Mouse (Mus musculus): Measurements from ENCODE around the gene Sestd1. TPM values are rescaled to one million over a fixed set of nuclear protein-coding genes. Genes with fewer than 3 reads are reported as not detected.

The Sestd1 gene
- total and polyA plus RNA-seq, 2 experiments from 2014 or later: 28.1 to 59.9 TPM

DNA sequence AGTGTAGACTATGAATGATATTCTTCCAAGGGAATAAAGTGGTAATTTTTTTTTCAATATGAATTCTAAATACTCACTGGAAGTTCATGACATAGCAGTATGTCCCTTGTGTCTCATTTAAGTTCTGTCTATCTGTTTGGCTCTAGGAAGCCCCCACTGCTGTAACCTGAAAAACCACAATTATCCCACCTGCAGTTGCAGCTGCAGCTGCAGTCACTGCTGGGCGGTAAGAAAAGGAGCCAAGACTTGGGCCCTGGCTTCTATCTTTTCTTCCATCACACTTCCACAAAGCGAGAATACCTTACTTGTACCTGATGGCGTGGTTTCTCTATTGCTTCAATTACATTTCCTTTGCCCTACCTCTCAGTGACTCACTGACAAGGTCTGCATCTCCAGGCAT, 92.9 kb downstream of the Sestd1 start:
- H3K4me1 ChIP-seq (ENCODE audit: insufficient read depth): no peaks in the 10 kb centered on the region
- no peak overlapping the region for H3K27ac ChIP-seq (ENCODE audit: low read depth, low read length)
- no peak overlapping the region for H3K9ac ChIP-seq
- ATAC-seq (no peak), DNase-seq (no peak)
- no peak overlapping the region for H3K4me3 ChIP-seq (ENCODE audit: low read depth, low read length)
- H3K4me2 ChIP-seq (ENCODE audit: low read depth): no peak overlapping the region
- peaks cover 49% of the 10 kb centered on the region for H3K36me3 ChIP-seq (ENCODE audit: insufficient read depth)
- TF ChIP-seq CTCF (IDR thresholded peaks at IDR 0.05; ENCODE audit: low read depth): no peak
- H3K9me3 ChIP-seq (ENCODE audit: low read length): no peaks in the 10 kb centered on the region
- 90% methylated on average over 3 of the region's 3 CpGs for WGBS
- H3K27me3 ChIP-seq (ENCODE audit: insufficient read depth, low read length): no peaks in the 10 kb centered on the region

DNA sequence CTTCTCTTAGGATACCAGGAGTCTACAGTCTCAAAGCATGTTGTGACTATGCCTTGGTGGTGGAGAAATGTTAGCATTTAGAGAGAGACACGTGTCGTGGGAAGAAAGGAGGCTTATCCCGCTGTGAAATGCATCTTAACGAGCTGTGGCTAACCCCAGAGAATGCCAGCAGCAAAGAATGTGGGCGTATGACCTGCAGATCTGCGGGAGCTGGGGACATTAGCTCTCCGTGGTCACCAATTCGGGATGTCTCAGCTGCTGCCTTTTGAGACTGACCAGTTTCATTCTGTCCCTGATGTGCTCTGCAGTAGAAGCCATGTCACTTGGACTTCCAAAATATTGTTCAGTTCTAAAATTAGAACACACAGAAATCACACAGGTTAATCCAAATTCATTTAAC, 93.5 kb downstream of the Sestd1 start:
- no peak overlapping the region for H3K9ac ChIP-seq
- H3K9me3 ChIP-seq (ENCODE audit: low read length): no peaks in the 10 kb centered on the region
- 35% methylated on average over 8 of the region's 8 CpGs for WGBS
- H3K4me1 ChIP-seq (ENCODE audit: insufficient read depth): no peaks in the 10 kb centered on the region
- H3K36me3 ChIP-seq (ENCODE audit: insufficient read depth): peaks cover 45% of the 10 kb centered on the region
- no peak overlapping the region for H3K27ac ChIP-seq (ENCODE audit: low read depth, low read length)
- no peak overlapping the region for H3K4me2 ChIP-seq (ENCODE audit: low read depth)
- TF ChIP-seq CTCF (IDR thresholded peaks at IDR 0.05; ENCODE audit: low read depth): no peak
- DNase-seq (no peak), ATAC-seq (no peak)
- H3K4me3 ChIP-seq (ENCODE audit: low read depth, low read length): no peak overlapping the region
- H3K27me3 ChIP-seq (ENCODE audit: insufficient read depth, low read length): no peaks in the 10 kb centered on the region

DNA sequence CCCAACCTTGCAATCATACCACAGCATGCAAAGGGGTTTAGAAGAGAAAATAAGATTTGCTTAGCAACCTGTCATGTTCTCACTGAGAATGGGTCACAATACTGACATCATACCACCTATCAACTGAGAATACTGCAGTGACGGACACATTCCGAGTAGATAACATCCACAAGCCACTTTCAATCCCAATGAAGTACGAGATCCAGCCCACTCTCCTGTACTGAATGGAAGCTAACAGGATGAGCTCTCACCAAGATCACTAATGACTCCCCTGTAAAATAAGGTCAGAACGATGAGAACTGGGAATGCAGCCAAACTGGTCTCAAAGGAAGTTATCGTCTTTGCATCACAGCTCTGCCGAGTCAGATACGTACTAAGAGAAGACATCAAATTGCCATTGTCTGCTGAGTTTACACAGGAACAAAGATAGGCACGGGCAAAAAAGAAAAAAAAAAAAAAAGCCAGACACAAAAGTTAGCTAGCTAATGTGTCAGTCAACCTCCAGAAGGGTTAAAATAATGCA, 96.3 kb downstream of the Sestd1 start:
- H3K27ac ChIP-seq (ENCODE audit: low read depth, low read length): no peak overlapping the region; the same call in 1 of the 2 replicates
- no peak for DNase-seq
- TF ChIP-seq CTCF (IDR thresholded peaks at IDR 0.05; ENCODE audit: low read depth): no peak
- H3K4me3 ChIP-seq (ENCODE audit: low read depth, low read length): no peak overlapping the region
- H3K9me3 ChIP-seq (ENCODE audit: low read length): no peaks in the 10 kb centered on the region
- WGBS: 35% methylated on average over 8 of the region's 8 CpGs
- no peaks in the 10 kb centered on the region for H3K27me3 ChIP-seq (ENCODE audit: insufficient read depth, low read length)
- H3K9ac ChIP-seq: no peak overlapping the region
- H3K4me1 ChIP-seq (ENCODE audit: insufficient read depth): no peaks in the 10 kb centered on the region
- H3K4me2 ChIP-seq (ENCODE audit: low read depth): no peak overlapping the region
- H3K36me3 ChIP-seq (ENCODE audit: insufficient read depth): peaks cover 29% of the 10 kb centered on the region
- ATAC-seq: peak; percentile 16

DNA sequence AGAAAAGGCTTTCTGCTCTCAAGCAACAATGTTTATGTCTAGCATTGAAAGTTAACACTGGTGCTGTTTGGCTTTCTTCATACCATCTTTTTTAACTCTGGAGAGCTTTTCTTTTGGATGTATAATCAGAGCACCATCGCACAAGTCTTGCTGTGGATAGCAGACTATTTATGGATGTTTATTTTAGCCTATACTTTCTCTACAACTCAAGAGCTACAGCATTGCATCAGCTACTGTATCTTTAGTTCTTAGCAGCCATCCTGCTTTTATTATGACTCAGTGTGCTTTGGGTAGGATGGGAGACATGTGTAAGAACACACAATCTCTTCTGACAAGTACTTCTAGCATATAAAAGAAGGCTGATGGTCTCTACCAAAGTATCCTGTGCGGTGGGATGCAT, 96.7 kb downstream of the Sestd1 start:
- H3K27ac ChIP-seq (ENCODE audit: low read depth, low read length): no peak overlapping the region; the same call in 1 of the 2 replicates
- no peak for TF ChIP-seq CTCF (IDR thresholded peaks at IDR 0.05; ENCODE audit: low read depth)
- no peak overlapping the region for H3K4me3 ChIP-seq (ENCODE audit: low read depth, low read length)
- H3K27me3 ChIP-seq (ENCODE audit: insufficient read depth, low read length): no peaks in the 10 kb centered on the region
- ATAC-seq (no peak), DNase-seq (no peak)
- H3K36me3 ChIP-seq (ENCODE audit: insufficient read depth): peaks cover 29% of the 10 kb centered on the region
- no peaks in the 10 kb centered on the region for H3K9me3 ChIP-seq (ENCODE audit: low read length)
- no peak overlapping the region for H3K9ac ChIP-seq
- no peak overlapping the region for H3K4me2 ChIP-seq (ENCODE audit: low read depth)
- H3K4me1 ChIP-seq (ENCODE audit: insufficient read depth): no peaks in the 10 kb centered on the region
- WGBS: 93% methylated on average over 2 of the region's 2 CpGs

DNA sequence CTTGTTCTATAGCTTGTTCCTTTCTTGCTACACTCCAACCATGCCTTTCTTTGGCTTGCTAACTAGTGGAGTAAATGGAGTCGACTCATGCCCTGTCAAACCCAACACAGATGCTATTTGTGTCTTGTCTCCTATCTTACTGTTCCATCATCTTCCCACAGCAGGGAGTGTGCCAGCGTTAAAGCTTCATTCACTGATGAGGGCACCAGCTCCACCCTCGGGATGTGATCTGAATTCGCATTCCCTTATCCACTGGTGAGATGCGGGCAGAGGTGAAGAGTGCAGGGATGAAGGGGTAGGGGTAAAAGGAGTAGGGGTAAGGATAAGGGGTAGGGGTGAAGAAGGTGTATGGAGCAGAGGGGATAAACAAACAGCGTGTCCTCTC, 97.4 kb downstream of the Sestd1 start:
- DNase-seq: no peak
- H3K27ac ChIP-seq (ENCODE audit: low read depth, low read length): no peak overlapping the region
- no peak overlapping the region for H3K9ac ChIP-seq
- no peaks in the 10 kb centered on the region for H3K4me1 ChIP-seq (ENCODE audit: insufficient read depth)
- 81% methylated on average over 6 of the region's 6 CpGs for WGBS
- TF ChIP-seq CTCF (IDR thresholded peaks at IDR 0.05; ENCODE audit: low read depth): no peak
- H3K9me3 ChIP-seq (ENCODE audit: low read length): no peaks in the 10 kb centered on the region
- H3K36me3 ChIP-seq (ENCODE audit: insufficient read depth): peaks cover 26% of the 10 kb centered on the region
- no peak overlapping the region for H3K4me3 ChIP-seq (ENCODE audit: low read depth, low read length)
- ATAC-seq: no peak; the same call in 1 of the 2 replicates
- no peaks in the 10 kb centered on the region for H3K27me3 ChIP-seq (ENCODE audit: insufficient read depth, low read length)
- H3K4me2 ChIP-seq (ENCODE audit: low read depth): no peak overlapping the region

DNA sequence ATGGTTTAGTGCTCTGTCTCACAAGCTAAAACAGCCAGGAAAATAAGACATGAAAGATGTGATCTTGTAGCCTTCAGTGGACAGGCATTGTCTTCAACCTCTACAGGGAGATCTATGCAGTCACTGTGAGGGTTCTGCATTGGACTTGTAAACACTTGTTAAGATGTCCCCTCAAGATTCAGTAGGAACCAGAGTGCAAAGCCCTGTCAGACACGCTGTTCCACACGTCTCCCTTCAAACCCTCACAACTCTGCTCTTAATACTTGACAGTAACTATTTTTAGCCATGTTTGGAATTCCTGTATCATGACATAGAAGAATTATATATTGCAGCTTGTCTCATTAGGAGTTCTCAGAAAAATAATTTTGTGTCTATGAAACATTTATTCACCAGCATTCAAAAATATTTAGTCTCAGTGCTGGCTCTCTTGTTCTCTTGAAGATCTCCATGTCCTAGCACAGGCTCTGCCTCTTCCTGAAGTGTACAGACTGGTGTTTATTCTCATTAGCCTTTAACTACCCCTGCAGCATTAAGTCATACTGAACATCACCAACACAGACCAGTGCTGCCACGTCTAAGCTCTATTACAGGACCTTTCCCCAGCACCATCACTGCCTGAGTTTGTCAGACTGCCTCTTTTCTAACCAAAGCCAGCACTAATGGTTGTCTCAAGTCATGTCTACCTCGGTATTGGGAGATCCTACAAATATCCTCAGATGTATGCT, 98.0 kb downstream of the Sestd1 start:
- no peak for DNase-seq
- H3K4me3 ChIP-seq (ENCODE audit: low read depth, low read length): no peak overlapping the region
- H3K9ac ChIP-seq: no peak overlapping the region
- 81% methylated on average over 4 of the region's 4 CpGs for WGBS
- no peaks in the 10 kb centered on the region for H3K9me3 ChIP-seq (ENCODE audit: low read length)
- H3K4me2 ChIP-seq (ENCODE audit: low read depth): no peak overlapping the region
- no peak for TF ChIP-seq CTCF (IDR thresholded peaks at IDR 0.05; ENCODE audit: low read depth)
- H3K27ac ChIP-seq (ENCODE audit: low read depth, low read length): no peak overlapping the region
- H3K27me3 ChIP-seq (ENCODE audit: insufficient read depth, low read length): no peaks in the 10 kb centered on the region
- H3K36me3 ChIP-seq (ENCODE audit: insufficient read depth): peaks cover 20% of the 10 kb centered on the region
- no peaks in the 10 kb centered on the region for H3K4me1 ChIP-seq (ENCODE audit: insufficient read depth)
- ATAC-seq: no peak

DNA sequence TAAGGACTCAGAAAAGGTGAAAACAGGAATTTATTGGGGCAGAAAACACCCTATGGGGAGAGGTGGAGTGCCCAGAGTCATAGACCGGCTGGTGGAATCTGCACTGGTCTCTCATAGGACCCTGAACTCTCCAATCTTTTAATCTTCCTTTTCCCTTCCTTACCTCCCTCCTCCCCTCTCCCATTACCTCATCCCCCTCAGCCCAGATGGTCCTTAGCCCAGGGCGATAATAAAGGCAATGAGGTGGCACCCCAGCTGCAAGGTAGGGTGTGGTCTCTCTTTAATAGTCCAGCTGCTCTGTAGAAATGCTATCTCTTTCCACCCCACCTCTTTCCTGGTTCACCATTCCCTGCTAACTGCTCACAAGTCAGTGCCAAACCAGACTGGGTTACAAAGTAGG, 102.9 kb downstream of the Sestd1 start:
- ATAC-seq: no peak
- no peak for DNase-seq
- no peaks in the 10 kb centered on the region; the same call in 1 of the 2 replicates for H3K36me3 ChIP-seq (ENCODE audit: insufficient read depth)
- no peak overlapping the region for H3K4me3 ChIP-seq (ENCODE audit: low read depth, low read length)
- H3K4me1 ChIP-seq (ENCODE audit: insufficient read depth): no peaks in the 10 kb centered on the region
- no peak overlapping the region for H3K27ac ChIP-seq (ENCODE audit: low read depth, low read length)
- H3K9me3 ChIP-seq (ENCODE audit: low read length): no peaks in the 10 kb centered on the region
- no peaks in the 10 kb centered on the region for H3K27me3 ChIP-seq (ENCODE audit: insufficient read depth, low read length)
- no peak overlapping the region for H3K9ac ChIP-seq
- WGBS: 79% methylated on average over 2 of the region's 2 CpGs
- no peak for TF ChIP-seq CTCF (IDR thresholded peaks at IDR 0.05; ENCODE audit: low read depth)
- H3K4me2 ChIP-seq (ENCODE audit: low read depth): no peak overlapping the region
